Mouse (Mus musculus) retina, postnatal 1 day (tissue): ENCODE data around the gene Prdm1.
A peak's percentile ranks its signal among the peaks of the same experiment; 100 is the strongest.

Experiments used
- DNase-seq: peaks from one replicate; pipeline ENCODE4 v3.0.0-alpha.2; 2012

Prdm1 gene

DNA sequence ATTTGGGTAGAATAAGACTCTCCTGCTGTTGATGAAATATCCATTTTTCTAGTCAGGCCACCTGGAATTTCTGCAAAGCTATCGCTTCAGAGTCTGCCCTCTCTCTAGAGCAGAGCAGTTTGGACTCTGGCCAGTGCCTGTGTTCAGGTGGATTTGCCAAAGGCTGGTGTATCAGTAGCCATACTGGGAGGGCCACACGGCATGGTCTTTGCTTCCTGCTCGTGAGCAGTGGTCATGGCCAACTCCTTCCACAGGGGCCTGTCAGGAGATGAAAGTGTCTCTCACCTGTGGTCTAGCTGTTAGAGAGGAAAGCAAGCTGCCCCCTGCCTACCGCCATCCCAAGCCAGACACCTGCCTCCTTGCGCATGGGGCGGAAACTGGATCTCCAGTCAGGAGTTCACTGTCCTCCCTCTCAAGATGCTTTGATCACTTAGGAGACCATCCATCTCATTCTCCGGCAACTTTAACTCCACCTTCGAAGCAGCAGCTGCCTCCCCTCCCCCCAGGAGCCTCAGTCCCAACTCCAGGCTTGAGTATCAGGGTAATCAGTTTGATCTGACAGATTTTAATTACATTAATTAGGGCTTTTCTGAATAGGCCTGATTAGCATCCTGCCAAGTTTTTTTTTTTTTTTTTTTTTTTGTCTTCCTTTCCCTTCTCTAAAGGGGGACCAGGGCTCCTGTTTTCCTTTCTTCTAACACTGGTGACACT is 35.3 kb downstream of the Prdm1 start:
- peak; percentile 96 for DNase-seq

DNA sequence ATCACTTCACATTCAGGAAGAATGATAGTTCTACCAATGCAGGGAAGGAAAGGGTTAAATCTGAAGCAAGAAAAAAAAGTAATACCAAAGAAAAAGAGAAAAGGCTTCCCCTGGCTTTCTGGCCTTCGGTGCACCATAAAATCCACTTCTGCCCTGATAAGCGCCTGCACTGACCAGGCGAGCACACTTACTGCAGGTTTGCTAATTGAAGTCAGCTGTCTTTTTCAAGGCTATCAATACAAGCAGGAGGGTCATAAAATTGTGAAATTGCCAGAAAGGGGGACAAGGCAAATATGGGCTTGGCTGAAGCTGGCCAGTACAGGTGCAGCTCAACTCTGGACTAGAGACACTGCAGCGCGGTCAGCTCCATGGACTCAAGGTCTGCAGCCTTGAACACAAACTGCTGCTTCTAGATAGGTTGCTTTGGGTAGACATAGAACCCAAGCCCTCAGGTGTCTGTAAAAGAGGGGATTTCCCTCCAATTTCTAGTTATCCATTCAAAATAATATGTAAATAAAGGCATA is 37.3 kb downstream of the Prdm1 start:
- no peak for DNase-seq

DNA sequence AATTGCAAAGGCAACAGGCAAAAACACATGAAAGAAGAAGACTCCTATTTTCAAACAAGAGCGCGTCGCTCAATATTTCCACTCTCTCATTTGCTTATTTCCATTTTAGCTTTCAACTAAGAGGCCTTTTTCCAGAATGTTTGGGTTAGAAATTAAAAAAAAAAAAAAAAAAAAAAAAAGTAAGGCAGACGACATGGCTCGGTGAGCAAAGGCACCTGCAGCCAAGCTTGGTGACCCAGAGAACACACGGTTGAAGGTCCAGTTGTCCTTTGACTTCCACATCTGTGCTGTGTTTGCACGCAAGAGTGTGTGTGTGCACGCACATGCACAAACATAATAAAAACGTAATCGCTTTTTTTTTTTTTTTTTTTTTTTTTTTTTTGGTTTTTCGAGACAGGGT is 41.2 kb downstream of the Prdm1 start:
- no peak for DNase-seq

DNA sequence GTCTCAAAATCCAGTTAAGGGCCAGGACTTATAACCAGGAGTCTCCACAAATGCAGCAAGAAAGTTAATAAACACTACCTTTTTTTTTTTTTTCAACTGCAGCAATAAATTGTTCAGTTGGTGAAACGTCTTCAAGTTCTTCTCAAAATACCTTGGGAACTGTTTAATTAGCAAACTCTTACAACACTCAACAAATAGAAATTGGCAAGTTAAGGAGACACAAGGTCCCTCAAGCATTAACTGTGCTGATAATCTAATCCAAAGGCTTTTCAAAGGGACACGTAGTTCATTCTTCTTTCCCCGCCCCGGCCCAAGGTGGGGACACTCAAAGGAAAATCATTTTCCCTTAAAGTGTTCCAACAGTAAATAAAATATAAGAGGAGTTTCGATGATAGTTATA is 44.2 kb downstream of the Prdm1 start:
- DNase-seq, result no peak

DNA sequence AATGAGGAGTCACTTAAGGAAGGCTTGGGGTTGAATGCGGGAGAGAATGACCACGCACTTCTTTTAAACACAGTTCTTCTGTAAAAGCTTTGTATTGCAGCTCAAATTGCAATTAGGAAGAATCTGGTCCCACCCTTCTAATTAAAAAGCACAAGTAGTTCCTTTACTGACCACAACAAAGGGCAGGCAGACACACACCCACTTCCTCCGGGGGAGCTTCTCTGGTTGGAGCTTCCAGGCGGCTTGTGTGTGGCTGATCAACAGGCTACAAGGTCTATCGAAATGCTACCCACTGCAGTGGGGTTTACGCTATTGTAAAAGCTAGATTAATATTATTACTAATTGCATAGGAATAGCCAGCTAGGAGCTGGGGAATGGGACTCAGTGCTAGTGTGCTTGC is 45.2 kb downstream of the Prdm1 start:
- peak; percentile 64 for DNase-seq

DNA sequence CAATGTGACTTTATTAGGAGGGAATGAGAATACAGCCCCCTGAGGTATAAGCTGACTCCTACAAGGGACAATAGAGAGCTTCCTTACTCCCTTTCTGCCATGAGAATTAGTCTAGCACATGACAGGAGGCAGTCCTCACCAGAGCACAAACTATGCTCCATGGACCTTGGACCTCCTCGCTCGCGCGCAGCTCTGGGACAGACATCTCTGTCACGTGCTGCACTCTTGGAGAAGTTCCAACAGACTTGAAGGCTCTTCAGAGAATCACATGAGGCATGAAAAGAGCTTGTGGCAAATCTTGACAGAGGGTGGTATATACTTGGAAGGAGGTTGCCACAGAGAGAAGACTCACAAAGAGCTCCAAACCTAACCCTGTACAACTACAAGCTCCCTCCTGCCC is 46.9 kb downstream of the Prdm1 start:
- DNase-seq, result no peak

DNA sequence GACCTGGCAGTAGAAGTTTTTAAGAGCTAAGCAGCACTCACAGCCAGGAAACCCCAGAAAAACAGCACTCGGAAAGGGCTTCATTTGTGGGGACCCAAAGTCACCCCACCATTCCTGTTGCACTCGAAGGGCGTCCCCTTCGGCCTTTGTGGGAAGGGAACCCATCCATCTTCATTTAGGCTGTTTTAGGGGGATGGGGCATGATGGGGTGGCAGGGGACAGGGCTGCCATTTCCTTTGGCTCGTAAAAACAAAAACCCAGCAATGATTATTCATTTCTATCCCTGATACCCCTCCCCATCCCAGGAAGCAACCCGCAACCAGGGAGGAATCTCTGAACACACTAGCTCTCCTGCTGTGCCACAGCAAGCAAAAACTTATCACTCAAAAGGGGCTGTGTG is 49.0 kb downstream of the Prdm1 start:
- DNase-seq, result no peak

DNA sequence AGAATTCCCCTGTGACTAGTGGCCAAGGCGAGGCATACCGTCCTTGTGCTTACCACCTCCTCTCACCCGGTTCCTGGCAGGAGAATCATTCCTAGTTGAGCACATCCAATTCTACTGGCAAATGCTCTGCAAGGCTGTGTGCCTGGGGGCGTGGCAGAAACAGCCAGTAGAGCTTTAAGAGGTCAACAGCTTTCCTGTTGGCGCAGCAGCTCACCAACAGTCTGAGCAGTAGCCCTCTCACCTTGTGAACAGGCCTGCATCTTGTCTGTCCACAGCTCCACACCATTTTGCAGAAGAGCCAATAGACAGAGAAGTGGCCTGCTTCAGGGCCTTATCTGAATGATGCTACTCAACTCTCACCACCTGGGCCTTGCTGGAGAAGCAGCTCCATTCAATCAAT is 50.2 kb downstream of the Prdm1 start:
- peak; percentile 69 for DNase-seq

DNA sequence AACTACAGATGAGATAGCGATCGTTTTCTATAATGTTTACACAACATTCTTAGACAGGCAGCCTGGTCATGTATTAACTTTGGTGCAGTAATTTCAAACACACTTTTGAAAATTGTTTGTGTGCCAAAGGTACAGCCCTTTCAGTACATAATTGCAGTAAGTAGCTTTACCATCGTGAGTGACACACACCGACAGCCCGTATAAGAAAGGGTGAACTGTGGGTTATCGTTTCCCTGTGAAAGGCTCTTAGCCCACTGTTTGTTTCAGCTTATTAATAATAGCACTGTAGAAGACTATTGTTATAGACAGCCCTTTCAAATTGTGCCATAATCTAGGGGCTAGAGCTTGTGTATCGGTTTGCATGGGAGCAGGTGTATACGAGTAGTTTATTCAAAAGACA is 51.1 kb downstream of the Prdm1 start:
- DNase-seq, result no peak

DNA sequence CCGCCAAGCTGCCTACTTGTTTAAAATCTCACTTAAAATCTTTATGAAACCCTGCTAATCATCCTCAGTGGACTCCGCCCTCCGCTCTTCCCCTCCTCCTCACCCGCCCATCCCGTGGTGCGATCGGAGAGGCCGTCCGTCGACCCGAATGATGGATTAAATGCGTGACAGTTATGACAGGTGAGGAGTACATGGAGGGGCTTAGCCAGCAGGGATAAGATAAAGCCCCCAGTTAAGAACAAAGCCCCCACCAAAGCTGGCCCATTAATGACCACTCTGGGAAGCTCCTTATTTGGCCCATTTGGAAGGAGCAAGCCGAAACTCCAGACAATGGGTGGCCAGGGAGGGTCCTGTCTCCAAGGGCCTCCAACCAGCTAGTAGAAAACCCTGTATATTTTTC is 51.8 kb downstream of the Prdm1 start:
- DNase-seq, result peak; percentile 89

DNA sequence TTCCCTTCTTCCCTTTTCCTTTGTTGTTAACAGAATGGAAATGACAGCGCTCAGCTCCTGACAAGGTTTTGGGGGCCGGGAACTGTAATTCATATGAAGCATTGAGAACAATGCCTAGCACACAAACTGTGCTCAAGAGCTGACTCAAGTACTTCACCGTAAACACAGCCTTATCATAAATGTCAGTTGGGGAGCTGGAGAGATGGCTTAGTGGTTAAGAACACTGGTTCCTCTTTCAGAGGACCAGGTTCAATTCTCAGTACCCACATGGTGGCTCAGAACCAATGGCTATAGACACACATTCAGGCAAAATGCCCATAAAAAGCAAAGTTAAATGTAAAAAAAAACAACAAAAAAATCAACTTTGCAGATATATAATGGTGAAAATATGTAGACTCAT is 52.9 kb downstream of the Prdm1 start:
- no peak for DNase-seq

DNA sequence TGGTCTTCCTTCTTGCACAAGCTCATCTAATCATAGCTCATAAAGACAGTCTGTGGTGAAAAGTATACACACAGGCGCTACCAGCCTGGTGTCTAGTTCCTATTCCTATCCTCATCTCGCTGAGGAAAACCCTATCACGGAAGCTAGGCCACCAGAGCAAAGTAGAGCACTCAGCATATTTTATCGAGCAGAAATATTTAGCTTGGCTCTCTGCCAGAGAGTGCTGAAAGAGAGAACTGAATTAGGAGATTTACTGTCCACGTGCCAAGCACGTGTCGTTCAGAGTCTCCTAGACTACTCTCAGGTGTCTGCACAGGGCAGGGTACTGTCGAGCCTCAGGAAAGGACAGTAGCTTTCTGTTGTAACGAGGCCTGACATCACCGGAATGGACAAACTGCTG is 54.0 kb downstream of the Prdm1 start:
- DNase-seq, result peak; percentile 93

DNA sequence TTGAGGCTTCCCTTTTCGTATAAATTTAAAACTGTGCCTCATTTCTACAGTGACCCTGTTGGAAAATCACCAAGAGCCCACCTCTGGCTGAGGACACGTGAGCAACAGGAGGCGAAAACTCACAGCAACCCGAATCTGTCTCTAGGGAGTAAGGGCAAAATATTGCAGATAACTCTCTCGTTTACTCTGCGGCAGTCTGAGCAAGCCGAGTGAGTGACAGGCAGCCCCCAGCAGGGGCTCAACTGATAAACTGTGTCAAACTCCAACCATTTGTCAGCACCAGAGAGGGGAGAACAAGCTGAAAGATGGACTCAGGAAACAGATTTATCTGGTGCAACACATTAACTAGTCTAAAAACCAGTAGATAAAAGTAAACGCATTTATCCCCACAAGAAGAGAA is 62.7 kb downstream of the Prdm1 start:
- peak; percentile 65 for DNase-seq

DNA sequence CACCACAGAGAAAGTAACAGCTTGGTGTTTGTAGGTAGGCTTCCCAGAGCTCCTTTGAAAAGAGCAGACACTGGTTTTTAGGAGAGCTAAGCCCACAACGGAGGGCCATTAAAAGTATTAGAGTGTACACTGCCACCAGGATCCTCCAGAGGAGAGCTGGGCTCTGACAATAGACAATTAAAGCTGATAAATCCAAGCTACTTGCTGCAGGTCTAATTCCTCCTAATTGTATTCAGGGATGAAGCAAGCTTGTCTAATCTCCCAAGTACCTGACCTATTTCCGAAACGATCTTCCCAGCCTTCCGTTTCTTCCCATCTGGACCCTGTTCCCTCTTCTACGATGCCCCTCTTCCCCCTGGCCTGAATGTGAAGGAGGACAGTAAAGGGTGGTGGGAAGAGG is 63.7 kb downstream of the Prdm1 start:
- DNase-seq, result peak; percentile 90

DNA sequence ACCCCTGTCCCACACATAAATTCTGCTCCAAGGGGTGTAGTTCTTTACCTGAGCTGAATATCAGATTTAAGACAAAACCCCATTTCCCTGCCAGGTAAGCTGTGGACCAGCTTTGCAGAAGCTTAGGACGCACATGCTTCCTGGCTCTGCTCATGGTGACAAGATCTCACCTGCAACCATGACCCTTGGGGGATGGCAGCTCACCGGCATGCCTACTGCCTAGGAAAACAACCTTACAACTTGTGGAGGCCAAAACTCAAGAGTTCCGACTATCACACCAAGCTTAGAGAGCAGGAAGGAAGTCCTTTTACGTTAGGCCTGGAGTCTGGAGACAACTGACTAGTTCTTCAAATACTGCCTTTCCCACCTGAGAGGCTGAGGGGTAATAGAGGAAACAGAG is 64.4 kb downstream of the Prdm1 start:
- no peak for DNase-seq

DNA sequence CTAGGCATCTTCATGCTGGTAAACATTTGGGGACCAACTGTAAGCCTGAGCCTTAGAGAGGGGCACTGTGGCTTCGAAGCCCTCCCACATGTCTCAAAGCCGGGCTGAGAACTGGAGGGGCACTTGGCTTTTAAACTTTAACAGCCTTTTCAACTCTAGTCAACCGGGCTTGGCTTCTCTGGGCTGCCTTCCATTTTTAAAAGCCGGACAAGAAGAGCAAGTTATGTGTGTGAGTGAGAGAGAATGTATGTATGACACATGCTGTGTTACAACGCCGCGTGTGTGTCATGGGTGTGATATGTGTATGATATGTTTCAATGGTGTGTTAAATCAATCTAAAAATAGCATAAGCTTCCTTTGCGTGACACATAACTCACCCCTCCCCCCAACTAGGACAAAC is 66.0 kb downstream of the Prdm1 start:
- no peak for DNase-seq

DNA sequence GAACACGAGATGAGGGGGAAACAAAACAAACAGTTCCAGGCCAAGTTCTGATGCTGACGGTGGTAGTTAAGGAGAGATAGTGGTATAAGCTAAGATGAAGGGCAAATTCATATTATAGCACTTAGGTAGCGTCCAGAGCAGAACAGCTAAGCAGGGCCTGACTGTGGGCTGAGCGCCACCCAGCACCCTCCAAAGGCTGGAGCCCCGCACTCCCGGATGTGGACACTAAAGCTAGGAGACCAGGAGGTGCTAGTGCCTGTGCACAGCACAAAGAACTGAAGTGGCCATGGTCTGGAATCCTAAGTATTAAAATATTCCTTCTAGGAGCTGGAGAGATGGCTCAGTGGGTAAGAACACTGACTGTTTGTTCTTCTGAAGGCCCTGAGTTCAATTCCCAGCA is 67.2 kb downstream of the Prdm1 start:
- DNase-seq, result no peak

DNA sequence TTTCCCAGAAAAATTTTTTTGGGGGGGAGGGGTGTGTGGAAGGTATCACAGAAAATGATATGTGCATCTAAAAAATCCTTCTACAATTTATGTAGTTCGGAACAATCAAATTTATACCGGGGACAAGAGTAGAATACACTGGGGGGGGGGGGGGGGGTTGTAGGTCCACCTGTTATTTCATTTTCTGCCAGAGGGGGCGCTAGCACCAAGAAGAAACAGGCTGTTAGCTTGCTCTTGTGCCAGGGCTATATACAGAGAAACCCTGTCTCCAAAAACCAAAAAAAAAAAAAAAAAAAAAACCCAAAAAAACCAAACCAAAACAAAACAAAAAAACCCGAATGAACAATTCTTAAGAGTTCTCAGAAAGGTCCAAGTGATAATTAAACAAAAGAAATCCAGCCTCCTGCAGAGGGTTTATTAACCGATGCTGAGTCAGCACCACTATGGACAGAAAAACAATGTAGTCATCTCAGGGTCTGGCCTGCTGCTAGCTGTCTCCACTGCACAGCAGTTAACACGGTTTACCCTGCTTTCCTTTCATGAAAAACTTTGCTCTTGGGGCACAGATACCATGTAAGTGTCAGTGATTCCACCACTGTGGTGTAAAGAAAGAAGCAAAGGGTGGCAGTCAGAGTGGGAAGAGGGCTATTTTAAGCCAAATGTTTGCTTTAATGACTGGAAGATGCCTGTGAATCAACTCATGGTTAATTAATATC is 68.0 kb downstream of the Prdm1 start:
- DNase-seq, result peak; percentile 79

DNA sequence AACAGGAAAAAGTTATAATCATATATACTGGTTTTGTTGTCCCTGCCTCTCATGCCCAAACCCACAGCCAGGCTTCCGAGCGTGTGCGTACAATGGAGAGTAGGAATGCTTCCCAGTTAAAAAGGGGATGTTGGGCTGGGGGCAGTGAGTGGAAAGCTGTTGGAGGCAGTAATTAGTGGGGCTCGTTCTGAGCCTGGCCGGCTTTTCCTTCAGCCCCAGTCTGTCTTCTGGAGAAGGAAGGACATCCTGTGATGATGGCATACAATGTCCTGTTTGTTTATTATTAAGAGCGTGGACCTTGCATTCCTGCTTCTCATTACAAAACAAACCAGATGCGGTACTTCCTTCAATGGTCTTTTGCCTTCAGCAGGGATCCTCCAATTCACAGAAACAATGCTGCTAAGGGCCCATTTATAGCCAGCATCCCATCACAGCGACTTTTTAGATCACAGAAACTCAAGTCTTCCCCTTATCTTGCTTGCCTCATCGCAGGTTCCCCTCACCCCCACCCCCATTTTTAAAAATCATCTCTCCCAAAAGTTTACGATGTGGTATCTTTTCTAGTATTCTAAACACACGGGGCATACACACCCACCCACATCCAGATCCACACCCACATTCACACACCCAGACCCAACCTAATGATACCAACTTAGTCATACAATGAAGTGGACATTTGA is 68.8 kb downstream of the Prdm1 start:
- peak; percentile 77 for DNase-seq

DNA sequence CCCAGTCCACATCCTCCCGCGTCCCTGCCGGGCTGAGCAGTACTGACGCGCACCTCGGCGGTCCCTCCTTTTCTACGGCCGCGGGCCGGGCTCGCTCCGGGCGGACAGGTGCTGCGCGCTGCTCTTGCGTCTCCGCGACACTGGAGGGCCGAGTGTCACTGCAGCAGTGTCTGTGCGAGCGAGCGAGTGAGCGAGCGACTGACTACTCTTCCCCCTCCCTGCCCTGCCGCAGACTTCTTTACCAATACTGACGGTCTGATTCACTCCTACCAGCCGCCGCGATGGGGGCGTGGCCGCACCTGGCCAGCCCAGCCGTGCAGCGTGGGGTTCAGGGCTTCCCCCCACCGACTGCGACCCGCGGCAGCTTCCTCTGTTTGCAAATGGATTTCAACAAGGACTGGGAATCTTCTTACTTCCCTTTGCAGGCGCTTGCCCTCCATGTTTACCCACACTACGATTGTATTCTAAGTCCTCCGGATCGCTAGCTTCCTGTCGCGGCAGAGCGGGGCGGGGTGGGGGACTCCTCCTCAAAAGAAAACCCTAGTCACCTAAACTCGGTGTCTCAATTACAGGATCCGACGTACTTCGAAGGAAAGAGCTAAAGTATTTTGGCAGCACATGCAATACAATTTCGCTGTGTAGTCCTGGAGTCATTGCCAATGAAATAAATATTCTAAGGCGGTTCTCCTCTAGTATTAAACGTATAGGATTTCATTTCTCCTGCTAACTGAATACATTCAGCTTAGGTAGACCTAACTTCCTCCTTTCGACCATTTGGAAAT is 69.6 kb downstream of the Prdm1 start:
- DNase-seq, result peak; percentile 92

DNA sequence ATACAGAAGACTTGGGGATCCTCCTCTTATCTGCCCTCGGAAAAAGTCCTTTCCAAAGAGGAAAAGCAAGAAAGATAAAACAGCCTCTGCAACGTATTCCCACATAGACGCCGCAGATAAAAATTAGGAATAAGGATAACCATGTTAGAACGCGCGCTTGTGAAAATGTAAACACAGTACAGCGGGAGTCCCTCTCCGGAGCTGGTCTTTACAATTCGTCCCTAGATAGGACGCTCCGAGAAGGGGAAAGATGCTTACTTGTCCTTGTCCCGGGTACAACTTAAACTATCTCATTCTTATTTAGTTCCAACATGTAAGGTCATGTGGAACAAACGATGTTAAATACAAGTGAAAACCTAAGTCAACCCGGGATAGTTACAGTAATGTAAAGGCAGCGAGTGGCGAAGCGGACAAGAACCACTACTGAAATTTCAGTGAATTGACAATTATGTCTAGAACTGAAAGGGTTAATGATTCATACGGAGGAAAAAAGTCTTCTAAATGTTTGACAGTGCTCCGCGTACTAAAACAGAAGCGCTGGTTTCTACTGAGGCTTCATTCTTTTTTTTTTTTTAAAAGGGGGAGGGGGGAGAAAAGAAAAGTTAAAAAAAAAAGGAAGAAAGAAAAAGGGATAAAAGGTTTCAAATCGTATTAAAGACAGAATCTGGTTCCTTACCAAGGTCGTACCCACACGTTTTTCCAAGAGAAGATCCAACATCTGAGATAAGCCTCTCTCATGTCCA is 70.3 kb downstream of the Prdm1 start:
- DNase-seq, result no peak
